Mouse (Mus musculus) limb, embryonic 12.5 days (tissue): Measurements from ENCODE around the gene Pde6h. TPM values are rescaled to one million over a fixed set of nuclear protein-coding genes. Genes with fewer than 3 reads are reported as not detected.

Experiments
- ATAC-seq: fragments of 200-750 bp; cut with Nextera tagmentation; 2 replicates; pipeline ENCODE4 v1.8.0; 2017; ENCODE audit warnings: low read depth, moderate TSS enrichment; ENCODE audit not compliant: insufficient number of reproducible peaks, insufficient read depth, low FRiP score, low TSS enrichment
- H3K27ac ChIP-seq: fragments of 300-500 bp; sonication (generic); 2 replicates; pipeline ENCODE4 v1.5.1; 2016; ENCODE audit warnings: mild to moderate bottlenecking, moderate library complexity
- H3K27me3 ChIP-seq: fragments of 300-500 bp; sonication (generic); 2 replicates; pipeline ENCODE4 v1.6.1; 2016; ENCODE audit warnings: mild to moderate bottlenecking, moderate library complexity
- H3K36me3 ChIP-seq: fragments of 300-500 bp; sonication (generic); 2 replicates; pipeline ENCODE4 v1.6.1; 2016; ENCODE audit warnings: mild to moderate bottlenecking, moderate library complexity
- H3K4me1 ChIP-seq: fragments of 300-500 bp; sonication (generic); replicated peaks from 2 replicates; pipeline ENCODE4 v1.6.1; 2016
- H3K4me2 ChIP-seq: fragments of 300-500 bp; sonication (generic); 2 replicates; pipeline ENCODE4 v1.6.1; 2016; ENCODE audit warnings: mild to moderate bottlenecking, moderate library complexity
- H3K4me3 ChIP-seq: fragments of 300-500 bp; sonication (generic); replicated peaks from 2 replicates; pipeline ENCODE4 v1.5.1; 2016; ENCODE audit warnings: mild to moderate bottlenecking
- H3K9ac ChIP-seq: fragments of 300-500 bp; sonication (generic); replicated peaks from 2 replicates; pipeline ENCODE4 v1.6.1; 2016; ENCODE audit warnings: mild to moderate bottlenecking, moderate library complexity
- H3K9me3 ChIP-seq: fragments of 300-500 bp; sonication (generic); 2 replicates; pipeline ENCODE4 v1.6.1; 2016; ENCODE audit warnings: mild to moderate bottlenecking, moderate library complexity
- WGBS: fragments of 180-500 bp; shearing (Covaris S2); methylation state at CpG from one replicate; pipeline ENCODE4 v1.1.7; 2016; 5-methylcytosine and 5-hydroxymethylcytosine counted together
- polyA plus RNA-seq: library from polyadenylated mRNA; unstranded; fragments of >200 nt; fragmentation: Nextera tagmentation; extraction: Ambion mirVana; gene quantifications from 2 replicates; pipeline ENCODE4 v1.2.1, GENCODE M21; 2016

Gene Pde6h
- polyA plus RNA-seq, 1 experiment from 2014 or later, result 0.23 TPM

- H3K4me2 ChIP-seq, result no peak overlapping the region
- peaks cover 16% of the 10 kb centered on the region; the same call in 1 of the 2 replicates for H3K4me1 ChIP-seq
- peak overlapping the region; percentile 51; the same call in 1 of the 2 replicates for H3K27ac ChIP-seq
- no peak overlapping the region for H3K4me3 ChIP-seq
- ATAC-seq, result no peak
- no peaks in the 10 kb centered on the region for H3K27me3 ChIP-seq
- no peak overlapping the region for H3K9ac ChIP-seq
- WGBS, result 58% methylated on average over 15 of the region's 15 CpGs
- no peaks in the 10 kb centered on the region for H3K9me3 ChIP-seq
- no peaks in the 10 kb centered on the region for H3K36me3 ChIP-seq
Measured at GRCm38 (mm10) chr6:136894532-136895339, 28.9 kb upstream of the Pde6h start.

DNA sequence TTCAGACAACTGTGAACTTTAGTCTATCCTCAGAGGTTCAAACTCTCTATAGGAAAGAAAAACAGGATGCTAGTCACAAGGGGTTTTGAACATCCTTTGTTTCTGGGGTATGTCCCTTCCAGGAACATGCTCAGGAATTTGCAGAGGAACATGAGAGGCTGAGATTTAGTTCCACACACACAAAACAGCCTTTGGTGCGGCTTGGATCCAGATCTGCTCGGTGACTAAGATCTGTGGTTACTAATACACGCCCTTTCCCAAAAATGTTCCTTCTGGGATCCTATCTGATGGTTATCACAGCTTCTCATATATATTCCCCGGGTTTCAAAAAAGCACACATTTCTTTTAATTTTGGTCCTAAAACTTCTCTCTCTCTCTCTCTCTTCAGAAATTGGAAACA is 25.8 kb upstream of the Pde6h start:
- ATAC-seq, result no peak
- H3K36me3 ChIP-seq, result no peaks in the 10 kb centered on the region
- no peaks in the 10 kb centered on the region for H3K27me3 ChIP-seq
- H3K4me1 ChIP-seq, result peaks cover 16% of the 10 kb centered on the region; the same call in 1 of the 2 replicates
- H3K9me3 ChIP-seq, result no peaks in the 10 kb centered on the region
- H3K4me3 ChIP-seq, result no peak overlapping the region
- no peak overlapping the region for H3K4me2 ChIP-seq
- no peak overlapping the region for H3K9ac ChIP-seq
- H3K27ac ChIP-seq, result no peak overlapping the region
- WGBS, result 77% methylated on average over 4 of the region's 4 CpGs

- H3K36me3 ChIP-seq, result no peaks in the 10 kb centered on the region
- WGBS, result 30% methylated on average over 4 of the region's 4 CpGs
- no peak for ATAC-seq
- no peak overlapping the region for H3K4me3 ChIP-seq
- H3K9me3 ChIP-seq, result no peaks in the 10 kb centered on the region
- H3K9ac ChIP-seq, result no peak overlapping the region
- H3K4me2 ChIP-seq, result no peak overlapping the region
- H3K27ac ChIP-seq, result no peak overlapping the region
- H3K4me1 ChIP-seq, result peaks cover 16% of the 10 kb centered on the region; the same call in 1 of the 2 replicates
- H3K27me3 ChIP-seq, result no peaks in the 10 kb centered on the region
Measured at GRCm38 (mm10) chr6:136898222-136898621, 25.4 kb upstream of the Pde6h start.

GRCm38 (mm10) chr6:136898954-136899353 is 24.7 kb upstream of the Pde6h start:
- ATAC-seq, result no peak
- Histone ChIP-seq H3K4me2 (no peak overlapping the region), H3K27ac (no peak overlapping the region), H3K36me3 (no peaks in the 10 kb centered on the region), H3K9ac (no peak overlapping the region), H3K4me1 (peaks cover 13% of the 10 kb centered on the region; the same call in 1 of the 2 replicates), H3K9me3 (no peaks in the 10 kb centered on the region), H3K27me3 (no peaks in the 10 kb centered on the region), H3K4me3 (no peak overlapping the region)
- 86% methylated on average over 2 of the region's 2 CpGs for WGBS

GRCm38 (mm10) chr6:136900369-136901009 is 23.1 kb upstream of the Pde6h start:
- Histone ChIP-seq H3K4me2 (no peak overlapping the region), H3K9me3 (no peaks in the 10 kb centered on the region), H3K4me3 (no peak overlapping the region), H3K9ac (no peak overlapping the region), H3K27me3 (no peaks in the 10 kb centered on the region), H3K27ac (no peak overlapping the region), H3K4me1 (no peaks in the 10 kb centered on the region), H3K36me3 (no peaks in the 10 kb centered on the region)
- no peak for ATAC-seq
- WGBS, result 80% methylated on average over 4 of the region's 4 CpGs

DNA sequence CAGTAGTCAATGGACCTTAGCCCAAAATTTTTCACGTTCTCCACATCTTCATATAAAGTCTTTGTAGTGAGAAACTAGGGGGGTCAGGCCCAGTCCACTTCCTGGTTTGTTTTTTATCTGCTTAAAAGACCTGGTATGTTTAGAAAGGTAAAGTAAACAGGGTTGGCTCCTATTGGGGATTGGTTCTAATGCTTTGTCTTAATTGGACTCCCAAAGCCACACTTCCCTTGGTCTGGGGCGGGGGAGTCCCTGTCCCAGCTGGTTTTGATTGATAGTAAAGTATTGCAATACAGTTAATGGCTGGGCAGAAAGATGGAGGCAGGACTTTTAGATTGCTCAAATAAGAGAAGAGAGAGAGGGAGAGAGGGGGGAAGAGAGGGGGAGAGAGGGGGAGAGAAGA is 22.6 kb upstream of the Pde6h start:
- Histone ChIP-seq H3K27ac (no peak overlapping the region), H3K4me3 (no peak overlapping the region), H3K4me1 (no peaks in the 10 kb centered on the region), H3K27me3 (no peaks in the 10 kb centered on the region), H3K9me3 (no peaks in the 10 kb centered on the region), H3K36me3 (no peaks in the 10 kb centered on the region), H3K9ac (no peak overlapping the region), H3K4me2 (no peak overlapping the region)
- ATAC-seq, result no peak
- WGBS, result 68% methylated on average over 2 of the region's 2 CpGs

DNA sequence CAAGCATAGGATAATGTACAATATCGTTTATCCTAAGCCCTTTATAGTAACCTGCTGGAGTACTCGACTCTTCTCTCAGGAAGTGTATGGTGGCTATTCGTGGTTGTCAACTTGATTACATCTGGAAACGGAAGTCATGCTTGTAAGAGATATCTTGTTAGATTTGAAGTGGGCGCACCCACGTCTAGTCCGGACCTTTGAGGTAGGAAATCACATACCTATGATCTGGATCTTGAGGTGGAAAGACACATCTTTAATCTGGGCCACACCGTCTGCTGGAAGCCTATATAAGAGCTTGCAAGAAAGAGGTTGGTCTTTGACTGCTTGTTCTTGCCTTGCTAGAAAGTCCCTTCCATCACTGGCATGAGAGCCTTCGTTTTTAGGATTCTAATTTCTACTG is 21.1 kb upstream of the Pde6h start:
- H3K27ac ChIP-seq, result no peak overlapping the region
- no peak overlapping the region for H3K4me2 ChIP-seq
- no peaks in the 10 kb centered on the region for H3K36me3 ChIP-seq
- no peak for ATAC-seq
- no peaks in the 10 kb centered on the region; the same call in 1 of the 2 replicates for H3K4me1 ChIP-seq
- no peak overlapping the region for H3K9ac ChIP-seq
- H3K4me3 ChIP-seq, result no peak overlapping the region
- H3K9me3 ChIP-seq, result no peaks in the 10 kb centered on the region
- H3K27me3 ChIP-seq, result no peaks in the 10 kb centered on the region
- 89% methylated on average over 9 of the region's 9 CpGs for WGBS

GRCm38 (mm10) chr6:136903885-136904470 is 19.7 kb upstream of the Pde6h start:
- no peaks in the 10 kb centered on the region for H3K36me3 ChIP-seq
- no peak for ATAC-seq
- 81% methylated on average over 8 of the region's 8 CpGs for WGBS
- no peaks in the 10 kb centered on the region; the same call in 1 of the 2 replicates for H3K4me1 ChIP-seq
- H3K27ac ChIP-seq, result no peak overlapping the region
- H3K4me3 ChIP-seq, result no peak overlapping the region
- no peak overlapping the region for H3K4me2 ChIP-seq
- no peaks in the 10 kb centered on the region for H3K9me3 ChIP-seq
- no peak overlapping the region for H3K9ac ChIP-seq
- H3K27me3 ChIP-seq, result no peaks in the 10 kb centered on the region

GRCm38 (mm10) chr6:136906283-136906936 is 17.2 kb upstream of the Pde6h start:
- H3K27me3 ChIP-seq, result no peaks in the 10 kb centered on the region
- no peak overlapping the region for H3K4me3 ChIP-seq
- no peak for ATAC-seq
- H3K27ac ChIP-seq, result no peak overlapping the region
- H3K9me3 ChIP-seq, result no peaks in the 10 kb centered on the region
- no peaks in the 10 kb centered on the region for H3K36me3 ChIP-seq
- no peak overlapping the region for H3K9ac ChIP-seq
- H3K4me1 ChIP-seq, result peaks cover 9% of the 10 kb centered on the region
- H3K4me2 ChIP-seq, result no peak overlapping the region
- 81% methylated on average over 19 of the region's 19 CpGs for WGBS

DNA sequence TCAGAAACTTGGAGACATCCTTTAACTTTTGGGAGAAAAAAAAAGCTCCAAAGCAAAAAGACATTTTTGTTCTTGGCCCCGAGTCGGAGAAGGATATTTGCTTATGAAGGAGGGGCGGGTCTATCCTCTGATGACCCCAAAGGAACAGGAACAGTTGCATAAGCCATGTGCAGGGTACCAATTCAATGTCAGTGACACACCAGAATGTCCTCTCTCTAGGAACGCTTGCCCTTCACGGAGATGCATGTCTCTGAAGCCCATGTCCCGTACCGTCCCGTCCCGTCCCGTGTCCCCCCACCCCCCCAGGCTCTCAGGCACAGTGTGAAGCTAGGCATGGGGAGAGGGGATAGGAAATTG is 16.7 kb upstream of the Pde6h start:
- ATAC-seq, result no peak
- no peak overlapping the region for H3K27ac ChIP-seq
- H3K27me3 ChIP-seq, result no peaks in the 10 kb centered on the region
- H3K4me1 ChIP-seq, result peaks cover 9% of the 10 kb centered on the region
- no peak overlapping the region for H3K9ac ChIP-seq
- WGBS, result 85% methylated on average over 10 of the region's 10 CpGs
- H3K36me3 ChIP-seq, result no peaks in the 10 kb centered on the region
- no peaks in the 10 kb centered on the region for H3K9me3 ChIP-seq
- no peak overlapping the region for H3K4me2 ChIP-seq
- no peak overlapping the region for H3K4me3 ChIP-seq

DNA sequence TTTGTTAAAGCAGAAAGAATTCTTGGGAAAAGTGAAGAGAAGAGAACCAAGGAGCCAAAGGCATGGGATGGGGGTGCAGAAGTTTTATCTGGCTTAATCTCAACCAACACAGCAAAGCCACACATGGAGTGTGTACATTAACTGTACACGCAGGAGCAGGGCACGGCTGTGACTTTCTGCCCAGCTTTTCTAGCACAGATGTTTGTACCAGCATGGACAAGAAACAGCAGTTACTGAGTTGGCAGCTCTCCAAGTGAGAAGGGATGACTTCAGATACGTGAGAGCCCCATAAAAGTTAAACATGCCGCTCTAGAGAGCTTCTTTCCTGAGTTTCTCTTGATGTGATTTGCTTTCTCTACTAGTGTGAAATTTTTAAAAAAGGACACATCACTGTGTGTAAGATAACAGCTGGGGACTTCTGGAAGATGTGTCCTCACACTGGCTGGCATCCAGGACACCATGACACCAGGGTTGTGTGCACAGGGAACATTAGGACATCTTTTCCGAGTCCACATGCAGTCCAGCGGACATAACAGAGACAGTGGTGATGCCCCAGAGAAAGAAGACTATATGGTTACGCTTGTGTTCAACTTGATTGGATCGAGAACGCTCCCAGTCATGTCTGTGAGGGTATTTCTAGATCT is 13.3 kb upstream of the Pde6h start:
- ATAC-seq, result no peak
- no peak overlapping the region for H3K27ac ChIP-seq
- H3K4me1 ChIP-seq, result peaks cover 29% of the 10 kb centered on the region
- WGBS, result 65% methylated on average over 9 of the region's 9 CpGs
- no peaks in the 10 kb centered on the region for H3K36me3 ChIP-seq
- no peaks in the 10 kb centered on the region for H3K27me3 ChIP-seq
- no peak overlapping the region for H3K9ac ChIP-seq
- H3K4me3 ChIP-seq, result no peak overlapping the region
- H3K4me2 ChIP-seq, result no peak overlapping the region
- no peaks in the 10 kb centered on the region for H3K9me3 ChIP-seq
